Mouse (Mus musculus): ENCODE measurements around the gene Schip1.

Schip1 gene

DNA sequence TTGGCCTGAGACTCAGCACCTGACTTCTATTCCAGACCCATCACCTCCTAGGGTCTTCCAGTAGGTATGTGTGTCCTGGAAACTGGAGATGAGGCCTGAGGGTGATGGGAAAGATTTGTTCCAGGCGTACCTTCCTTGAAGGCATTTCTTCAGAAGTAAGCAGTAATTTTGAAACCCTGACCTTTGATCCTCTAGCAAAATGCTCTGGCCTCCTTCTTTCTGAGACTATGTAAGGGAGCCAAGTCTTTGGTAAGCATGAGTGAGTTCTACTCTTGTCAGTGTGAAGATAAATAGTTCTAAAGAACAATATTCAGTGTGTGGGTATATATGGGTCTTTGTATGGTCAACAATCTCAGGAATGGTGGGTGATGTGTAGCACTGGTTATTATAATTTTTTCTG lies 65.8 kb downstream of the Schip1 start:
- DNase-seq = no peak

DNA sequence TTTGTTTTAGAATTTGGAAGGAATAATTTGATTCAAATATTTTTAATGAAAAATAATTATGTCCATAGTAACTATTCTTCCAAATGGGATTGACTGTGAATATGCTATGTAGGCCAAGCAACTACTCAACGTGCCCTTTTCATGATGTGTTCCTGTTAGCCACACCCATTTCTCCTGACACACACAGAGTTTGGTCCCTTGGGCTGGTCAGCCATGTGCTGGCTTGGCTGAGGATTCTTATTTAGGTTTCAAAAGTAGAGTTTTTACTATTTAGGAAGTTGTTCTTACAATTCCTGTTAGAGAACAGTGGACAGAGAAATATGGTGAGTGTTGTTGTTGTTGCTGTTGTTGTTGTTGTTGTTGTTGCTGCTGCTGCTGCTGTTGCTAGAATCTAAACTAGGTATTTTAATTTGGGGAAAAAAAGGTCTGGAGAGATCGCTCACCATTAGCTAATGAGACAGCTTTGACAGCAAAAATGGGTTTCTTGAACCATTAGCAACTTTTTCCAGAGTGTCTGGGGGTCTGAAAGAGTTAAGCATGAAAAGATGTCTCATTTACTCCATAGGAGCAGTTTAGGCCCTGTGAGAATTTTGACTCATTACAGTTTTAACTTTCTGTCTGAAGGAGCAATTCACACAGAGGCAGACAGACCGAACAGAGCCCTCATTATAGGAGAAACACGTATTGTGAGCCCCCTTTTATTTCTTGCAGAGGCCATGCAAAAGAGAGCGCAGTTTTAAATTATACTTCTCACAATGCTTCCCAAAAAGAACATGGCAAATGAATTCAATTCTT lies 74.4 kb downstream of the Schip1 start:
- DNase-seq = no peak

DNA sequence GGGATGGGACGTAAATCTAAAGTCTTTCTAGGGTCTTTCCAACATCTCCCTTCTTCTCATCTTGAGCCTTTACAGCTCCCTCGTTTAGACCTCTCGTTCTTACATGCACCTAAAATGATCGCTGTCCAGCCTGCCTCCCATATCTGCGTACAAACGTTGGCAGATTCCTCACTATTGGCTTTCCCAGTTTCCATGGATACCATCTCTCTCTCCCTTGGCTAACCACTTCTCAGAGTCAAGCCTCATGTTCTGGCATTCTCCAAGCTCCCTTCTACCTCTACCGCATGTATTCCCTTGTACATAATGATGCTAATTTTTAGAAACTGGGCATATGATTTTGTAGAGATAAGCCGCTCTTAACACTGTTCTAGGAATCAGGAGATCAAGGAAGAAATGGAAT lies 86.1 kb downstream of the Schip1 start:
- no peak for DNase-seq

DNA sequence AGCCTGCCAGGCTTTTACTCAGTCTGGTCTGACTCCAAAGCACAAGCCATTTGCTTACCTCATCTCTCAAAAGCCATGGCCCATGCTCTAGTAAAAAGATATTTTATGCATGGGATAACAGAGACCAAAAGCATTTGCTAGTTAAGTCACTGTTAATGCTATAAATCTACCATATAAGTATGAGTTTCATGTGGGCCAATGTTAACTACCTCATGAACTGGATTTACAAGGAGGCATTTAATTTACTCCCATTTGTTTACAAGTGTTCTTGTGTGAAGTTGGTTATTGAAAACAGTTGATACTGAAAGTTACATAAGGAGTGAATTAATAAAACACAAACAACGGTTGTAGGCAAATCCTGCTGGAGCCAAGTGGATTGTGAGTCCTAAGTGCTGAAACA lies 95.6 kb downstream of the Schip1 start:
- DNase-seq = no peak

DNA sequence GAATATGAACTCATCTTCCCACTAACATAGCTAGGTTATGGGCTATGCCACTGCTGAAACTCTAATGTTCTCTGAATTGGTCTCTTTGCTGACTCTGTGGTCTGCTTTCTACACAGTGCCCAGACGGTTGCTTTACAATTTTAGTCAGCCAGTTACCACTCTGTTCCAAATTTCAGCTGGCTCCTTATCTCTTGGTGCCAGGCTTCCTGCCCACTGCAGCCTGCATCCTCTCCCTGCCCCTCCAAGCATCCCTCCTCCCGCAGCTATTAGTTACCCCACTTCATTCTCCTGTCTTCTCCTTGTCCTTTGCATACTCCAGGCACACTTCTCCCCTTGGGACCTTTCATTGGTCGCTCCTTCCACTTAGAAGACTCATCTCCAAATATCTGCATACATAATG lies 96.2 kb downstream of the Schip1 start:
- DNase-seq = no peak

DNA sequence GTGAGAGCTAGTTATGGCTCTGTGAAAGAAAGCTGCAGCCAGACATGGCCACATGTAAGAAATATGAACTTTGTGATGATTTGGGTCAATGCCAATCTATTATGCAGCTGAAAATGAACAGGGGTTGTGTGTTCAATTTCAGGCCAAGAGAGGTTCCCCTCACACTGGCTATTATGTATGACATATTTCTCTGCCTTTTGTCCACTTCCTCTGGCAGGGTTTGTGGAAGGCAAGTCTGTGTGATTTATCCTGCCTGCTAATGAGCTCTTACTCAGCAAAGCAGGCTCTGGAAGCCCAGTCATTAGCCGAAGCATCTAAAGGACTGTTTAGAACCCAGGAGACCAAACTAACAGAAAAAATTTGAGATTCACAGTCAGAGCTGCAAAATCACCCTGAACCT lies 113.6 kb downstream of the Schip1 start:
- no peak for DNase-seq

DNA sequence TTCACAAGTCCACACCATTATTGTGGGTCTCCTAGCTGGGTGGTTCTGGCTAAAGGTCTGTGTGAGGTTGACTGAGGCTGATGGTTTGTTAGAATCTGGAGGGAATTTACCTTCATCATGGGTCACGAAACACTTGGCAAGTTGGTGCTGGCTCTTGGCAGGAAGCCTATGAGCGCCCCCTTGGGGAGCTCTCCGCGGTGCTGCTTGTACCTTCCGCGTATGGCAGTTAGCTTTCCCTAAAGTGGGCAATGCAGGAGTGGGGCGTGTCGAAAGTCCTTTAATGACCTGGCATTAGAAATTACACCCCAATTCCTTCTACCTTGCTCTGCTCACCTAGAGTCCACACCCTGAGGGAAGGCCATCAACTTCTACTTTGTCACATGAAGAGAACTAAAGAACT lies 122.9 kb downstream of the Schip1 start:
- no peak for DNase-seq

DNA sequence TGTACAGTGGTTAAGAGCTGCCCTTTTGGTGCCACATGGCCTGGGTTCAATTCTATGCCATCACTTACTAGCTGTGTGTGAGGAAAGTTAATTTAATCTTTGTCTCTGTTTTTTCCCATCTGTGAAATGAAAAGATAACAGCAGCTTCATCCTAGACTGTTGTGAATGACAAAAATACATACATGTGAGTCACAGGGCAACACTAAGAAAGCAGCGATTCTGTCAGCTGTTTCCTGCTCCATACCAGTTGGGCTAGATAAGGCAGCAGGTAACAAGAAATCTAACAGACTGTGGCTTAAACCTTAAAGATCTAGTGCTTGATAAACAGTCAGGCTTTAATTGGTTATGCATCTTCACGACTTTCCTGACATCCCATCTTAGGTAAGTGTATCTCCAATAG lies 124.5 kb downstream of the Schip1 start:
- no peak for DNase-seq

DNA sequence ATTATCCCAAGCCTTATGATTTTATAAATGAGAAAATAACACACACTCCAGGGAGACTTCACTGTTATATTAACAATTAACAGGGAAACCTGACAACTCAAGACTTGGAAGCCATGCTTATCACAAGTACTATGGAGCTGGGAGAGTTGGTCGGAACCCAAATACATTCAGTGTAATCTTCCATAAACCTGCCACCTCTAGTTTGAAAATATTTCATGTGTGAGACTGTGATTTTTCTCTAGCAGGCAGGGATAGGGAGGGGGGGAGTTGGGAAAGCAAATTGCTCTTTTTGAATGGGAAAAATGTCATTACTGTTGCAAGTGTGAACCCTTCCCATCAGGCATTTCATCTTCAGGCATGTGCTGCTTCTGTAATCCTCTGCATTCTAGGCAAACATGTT lies 132.3 kb downstream of the Schip1 start:
- DNase-seq = no peak

DNA sequence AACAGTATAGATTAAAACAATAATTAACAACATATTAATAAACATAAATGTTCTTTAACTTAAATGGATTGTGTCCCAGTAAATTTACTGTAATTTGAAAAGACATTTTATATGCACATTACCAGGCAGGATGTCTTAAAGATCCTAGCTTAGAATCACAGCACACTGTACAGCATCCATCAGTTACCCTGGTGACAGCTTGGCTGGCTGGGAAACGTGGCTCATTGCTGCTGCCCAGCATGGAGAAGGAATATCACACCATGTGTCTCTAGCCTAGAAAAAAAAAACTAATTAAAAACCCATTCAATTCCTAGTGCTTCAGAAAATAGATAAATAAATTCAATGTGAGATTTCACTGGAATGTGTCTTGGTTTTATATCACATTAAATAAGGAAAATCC lies 136.6 kb downstream of the Schip1 start:
- no peak for DNase-seq

DNA sequence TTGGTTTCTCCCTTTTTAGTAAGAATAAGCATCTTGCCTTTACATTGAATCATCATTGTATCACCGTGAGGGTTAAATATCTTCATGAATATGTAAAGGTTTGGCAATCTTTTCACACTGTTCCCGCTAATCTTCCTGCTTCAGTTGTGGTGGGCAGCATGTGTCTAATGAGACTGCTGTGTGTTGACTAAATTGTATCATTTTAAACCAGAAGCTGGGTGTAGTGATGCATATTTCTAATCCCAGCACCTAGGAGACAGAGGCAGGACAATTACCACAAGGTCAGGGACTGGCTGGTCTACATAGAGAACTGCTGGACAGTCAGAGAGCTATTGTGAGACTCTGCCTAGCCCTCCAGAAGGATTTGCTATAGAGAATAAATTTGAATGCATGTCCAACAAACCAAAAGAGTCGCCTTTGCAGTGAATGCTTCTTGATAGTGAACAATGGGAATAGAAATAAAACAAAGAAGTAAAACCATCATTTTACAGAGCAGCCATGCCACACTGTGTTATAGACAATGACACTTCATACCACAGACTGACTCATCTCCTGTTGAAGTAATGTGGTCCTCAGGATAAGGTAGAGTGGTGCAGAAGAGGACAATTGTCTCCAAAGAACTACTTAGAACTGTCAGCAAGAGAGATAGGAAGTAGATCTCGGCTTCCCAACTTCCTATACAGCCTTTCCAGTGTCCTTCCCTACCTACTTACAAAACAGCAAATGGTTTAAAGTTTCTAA lies 137.7 kb downstream of the Schip1 start:
- DNase-seq = no peak

DNA sequence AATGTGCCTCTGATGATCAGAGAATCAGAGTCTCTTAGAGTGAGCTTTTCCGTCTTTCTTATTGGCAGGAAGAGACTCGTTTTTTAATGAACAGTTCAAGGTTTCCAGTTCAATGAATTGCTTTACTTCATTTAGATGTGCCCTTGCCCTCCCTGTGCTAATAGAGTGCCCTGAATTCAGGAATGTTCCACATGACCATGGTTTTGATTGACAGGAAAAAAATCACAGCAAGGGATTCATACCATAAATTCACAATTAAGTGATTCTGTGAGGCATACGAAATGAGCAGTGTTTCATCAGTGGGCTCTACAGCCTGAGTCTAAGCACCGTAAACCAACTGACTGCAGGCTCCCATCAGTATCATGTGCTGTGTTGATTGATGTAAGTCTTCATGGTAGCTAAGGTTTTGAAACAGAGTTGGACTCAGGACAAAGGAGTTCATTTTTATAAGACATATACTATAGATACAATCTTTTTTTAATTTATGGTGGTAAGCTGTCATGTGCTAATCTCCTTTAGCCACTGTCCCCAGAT lies 139.4 kb downstream of the Schip1 start:
- no peak for DNase-seq

DNA sequence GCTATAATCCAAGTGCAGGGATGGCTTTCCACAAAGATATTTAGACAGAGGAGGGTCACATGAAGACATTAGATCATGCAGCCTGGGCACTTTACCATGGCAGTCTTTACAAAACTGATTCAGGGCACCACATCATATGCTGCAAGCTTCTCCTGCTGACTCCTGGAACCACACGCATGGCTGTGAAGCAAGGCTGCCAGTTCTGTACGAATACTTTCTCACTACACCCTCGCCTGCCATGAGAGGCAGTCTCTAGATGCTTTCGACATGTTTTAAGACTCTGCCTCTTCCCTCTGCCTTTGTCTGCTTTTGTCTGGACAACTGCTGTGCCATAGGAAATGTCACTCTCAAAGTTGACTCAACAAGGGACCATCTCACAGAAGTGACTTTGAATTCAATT lies 145.8 kb downstream of the Schip1 start:
- no peak for DNase-seq

DNA sequence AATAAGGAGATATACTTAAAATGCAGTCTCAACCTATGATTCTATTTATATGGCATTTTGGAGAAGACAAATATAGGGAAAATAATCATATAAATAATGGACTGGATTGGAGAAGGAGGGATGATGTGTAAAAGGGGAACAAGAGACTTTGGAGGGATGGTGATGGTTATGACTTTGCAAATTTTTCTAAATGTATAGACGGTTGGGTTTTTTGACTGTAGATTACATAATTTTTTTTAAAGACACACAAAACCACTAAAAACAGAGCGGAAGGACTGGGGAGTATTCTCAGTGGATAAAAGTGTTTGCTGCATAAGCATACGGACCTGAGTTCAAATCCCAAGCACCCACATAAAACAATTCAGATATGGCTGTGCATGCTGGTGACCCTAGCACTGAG lies 156.8 kb downstream of the Schip1 start:
- no peak for DNase-seq

DNA sequence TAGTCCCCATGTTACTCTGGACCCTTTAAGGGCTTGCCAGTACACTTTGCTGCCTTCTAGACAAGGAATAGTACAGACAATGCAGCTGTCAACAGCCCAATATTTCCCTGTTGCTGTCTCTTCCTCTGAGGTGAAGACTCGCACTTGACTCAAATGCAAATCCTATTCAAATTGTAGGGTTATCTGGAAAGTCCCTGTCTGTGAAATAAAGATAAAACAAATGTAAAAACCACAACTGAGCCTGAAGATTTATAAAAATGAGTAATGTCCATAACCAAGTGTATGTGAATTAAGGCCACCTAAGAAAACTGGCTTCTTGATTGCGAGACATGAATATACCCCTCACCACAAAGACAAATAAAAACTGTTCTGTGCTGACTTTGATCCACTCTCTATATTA lies 175.3 kb downstream of the Schip1 start:
- DNase-seq = no peak

DNA sequence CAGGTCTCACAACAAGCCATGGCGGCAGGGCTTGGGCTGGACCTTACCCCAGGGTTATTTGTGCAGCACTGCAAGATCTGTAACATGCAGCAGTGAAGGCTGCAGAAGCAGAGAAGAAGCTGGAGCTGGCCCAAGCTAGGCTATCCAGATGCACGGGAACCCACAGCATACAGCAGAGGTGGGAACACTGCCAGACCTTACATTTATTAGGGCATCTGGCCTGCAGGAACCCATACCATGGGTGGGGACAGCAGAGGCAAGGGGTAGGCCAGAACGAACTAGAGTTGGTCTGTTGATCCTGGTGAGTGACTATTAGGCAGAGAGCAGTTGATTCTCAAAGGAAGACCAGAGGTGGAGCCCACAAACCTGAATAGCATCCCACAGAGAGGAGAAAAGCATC lies 178.6 kb downstream of the Schip1 start:
- DNase-seq = no peak

DNA sequence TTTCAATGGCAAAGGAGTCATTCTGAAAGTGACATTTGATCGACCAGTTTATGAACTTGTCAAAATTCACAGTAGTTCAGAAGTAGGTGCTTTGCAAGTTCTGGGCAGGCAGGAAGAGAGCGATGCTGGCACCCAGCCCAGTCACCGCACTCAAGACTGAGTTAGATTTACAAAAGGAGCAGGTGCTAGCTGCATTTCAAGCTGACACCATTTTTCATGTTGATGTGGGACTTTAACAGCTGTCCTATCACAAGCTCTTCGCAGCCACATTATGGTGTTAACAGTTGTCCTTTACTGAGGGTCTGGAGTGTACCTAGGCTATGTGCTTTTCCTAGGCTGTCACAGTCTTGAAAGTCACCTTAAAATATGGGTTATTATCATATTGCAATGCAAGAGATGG lies 181.6 kb downstream of the Schip1 start:
- DNase-seq = no peak

DNA sequence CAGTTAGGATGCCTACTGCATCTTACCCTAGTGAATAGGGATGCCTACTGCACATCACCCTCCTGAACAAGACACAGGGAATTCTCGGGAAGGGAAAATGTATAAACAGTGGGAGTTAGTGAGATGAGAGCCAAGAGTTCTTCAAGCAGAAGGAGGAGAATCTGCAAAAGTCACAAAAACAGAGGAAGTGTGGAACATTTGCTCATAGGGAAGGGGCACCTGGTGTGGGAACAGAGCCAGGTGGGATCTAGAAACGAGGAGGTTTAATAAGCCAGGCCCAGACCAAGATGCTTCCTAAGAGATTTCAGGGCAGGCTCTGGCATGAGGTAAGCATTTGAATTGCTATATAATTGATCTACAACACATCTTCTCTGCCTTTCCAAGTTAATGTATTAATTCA lies 186.0 kb downstream of the Schip1 start:
- DNase-seq = no peak

DNA sequence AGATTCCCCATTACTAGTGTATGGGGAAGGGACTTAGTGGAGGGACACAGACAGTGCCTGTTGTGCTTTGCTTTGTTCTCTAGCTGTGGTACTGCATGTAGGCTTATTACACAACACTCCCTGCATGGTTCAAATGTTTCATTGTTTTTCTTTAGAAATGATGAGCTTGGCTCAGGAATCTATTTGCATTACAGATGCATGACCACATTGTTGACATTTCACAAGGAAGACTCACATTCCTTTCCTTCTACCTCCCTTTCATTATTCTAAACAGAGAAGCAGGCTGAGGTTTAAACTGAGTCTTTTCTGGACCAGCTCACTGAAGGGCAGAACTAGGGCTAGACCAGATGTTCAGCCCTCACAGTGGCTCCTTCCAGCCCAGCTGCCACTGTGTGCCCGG lies 187.7 kb downstream of the Schip1 start:
- DNase-seq = no peak

DNA sequence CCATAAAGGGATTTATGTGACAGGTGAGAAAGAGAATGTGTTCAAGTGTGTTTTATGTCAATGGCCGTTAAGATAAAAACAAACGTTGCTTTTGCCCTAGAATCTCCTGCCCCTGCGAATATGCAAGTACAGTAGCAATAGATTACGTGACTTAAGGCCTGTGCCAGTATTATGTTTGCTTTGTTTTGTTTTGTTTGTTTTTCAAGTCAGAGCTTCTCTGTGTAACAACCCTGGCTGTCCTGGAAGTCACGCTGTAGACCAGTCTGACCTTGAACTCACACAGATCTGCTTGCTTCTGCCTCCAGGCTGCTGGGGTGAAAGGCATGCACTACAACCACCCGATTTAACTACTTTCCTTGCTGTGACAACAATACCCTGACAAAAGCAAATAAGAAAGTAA lies 197.7 kb downstream of the Schip1 start:
- DNase-seq = no peak

DNA sequence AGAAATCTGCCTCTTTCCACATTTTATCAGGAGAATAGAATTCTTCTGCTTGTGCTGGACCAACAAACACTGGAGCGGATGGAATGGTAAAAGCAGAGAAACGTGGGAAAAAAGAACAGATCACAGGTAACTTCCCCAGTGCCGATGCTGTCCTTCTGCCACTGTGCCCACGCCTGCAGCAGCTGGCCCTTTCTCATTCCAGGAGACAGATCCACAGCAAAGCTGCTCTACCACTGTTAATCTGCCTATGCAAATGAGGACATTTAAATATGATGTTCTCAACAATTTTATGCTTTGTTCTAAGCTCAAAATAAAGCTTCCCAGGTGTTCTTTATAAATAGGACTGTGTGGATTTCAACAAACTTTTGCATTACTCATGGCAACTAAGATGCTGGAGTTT lies 203.3 kb downstream of the Schip1 start:
- no peak for DNase-seq

DNA sequence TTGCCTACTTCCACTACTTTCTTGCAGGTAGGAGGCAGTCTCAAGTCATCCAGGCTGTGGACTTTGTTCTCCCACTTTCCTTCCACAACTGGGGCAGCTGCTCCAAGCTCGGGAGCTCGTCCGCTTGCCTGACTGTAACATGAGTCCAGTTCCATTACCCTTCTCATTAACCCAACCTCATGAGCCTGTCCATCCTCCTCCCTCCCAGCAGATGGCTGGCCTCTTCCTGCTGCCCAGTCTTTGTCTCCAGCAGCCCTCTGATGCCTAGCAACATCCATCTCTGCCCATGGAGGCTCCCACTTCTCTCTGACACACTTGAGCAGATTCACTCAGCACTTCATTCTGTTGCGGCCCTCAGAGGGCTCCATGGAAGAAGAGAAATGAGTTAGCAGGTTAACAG lies 204.6 kb downstream of the Schip1 start:
- DNase-seq = no peak

DNA sequence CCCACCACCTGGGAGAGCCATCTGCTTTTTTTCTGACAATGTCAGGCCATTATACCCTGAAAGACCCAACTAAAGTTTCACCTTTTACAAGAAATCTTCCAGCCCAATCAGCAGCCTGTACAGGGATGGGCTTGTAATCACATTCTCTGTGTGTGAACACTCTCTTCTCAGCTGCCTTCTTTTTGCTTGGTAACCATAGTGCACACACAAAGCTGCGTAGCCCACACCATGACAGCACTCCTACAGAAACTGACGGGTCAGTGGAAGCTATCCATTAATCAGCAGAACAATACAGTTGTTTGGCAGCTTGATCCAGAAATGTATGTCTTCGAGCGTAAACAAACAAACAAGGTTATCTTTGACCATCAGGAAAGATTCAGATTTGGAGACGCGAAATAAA lies 205.6 kb downstream of the Schip1 start:
- DNase-seq = no peak

DNA sequence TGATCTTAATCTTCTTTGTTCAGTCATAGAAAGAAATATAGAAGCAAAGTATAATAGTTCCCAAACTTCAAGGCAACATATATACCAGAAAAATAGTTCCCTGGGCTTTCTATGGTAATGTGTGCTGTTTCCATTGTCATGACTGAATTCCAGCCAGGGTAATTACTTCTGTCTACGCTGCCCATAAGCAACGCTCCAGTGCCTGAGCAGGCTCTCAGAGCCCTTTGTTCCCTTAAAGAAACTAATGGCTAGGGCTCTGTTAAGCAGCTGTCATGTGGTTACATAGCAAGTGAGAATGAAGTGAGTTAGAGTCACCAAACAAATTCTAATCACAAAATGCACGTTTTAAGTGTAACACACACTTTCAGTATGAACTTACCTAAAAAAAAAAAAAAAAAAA lies 206.9 kb downstream of the Schip1 start:
- no peak for DNase-seq

DNA sequence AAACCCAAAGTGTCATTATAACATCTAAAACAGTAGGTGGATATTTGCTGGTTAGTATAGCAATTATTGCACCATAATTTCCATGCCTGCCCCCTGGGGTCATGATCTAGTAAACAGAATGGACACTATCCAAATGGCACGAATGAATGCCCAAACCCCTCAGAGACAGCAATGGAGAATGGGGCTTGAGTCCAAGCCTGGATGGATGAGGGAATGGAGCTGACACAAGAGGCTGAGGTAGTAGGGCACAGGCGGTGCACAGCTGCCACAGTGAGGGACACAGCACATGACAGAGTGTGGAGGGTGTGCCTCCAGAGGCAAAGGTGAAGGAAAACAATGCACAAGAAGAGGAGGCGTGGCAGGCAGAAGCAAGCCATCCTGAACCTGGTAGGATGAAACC lies 207.3 kb downstream of the Schip1 start:
- DNase-seq = no peak
